Mouse (Mus musculus) embryonic fibroblast, embryonic 13.5 days (primary cell): Measurements from ENCODE around the gene Nav2.

Experiments used
- CTCF ChIP-seq: IDR thresholded peaks from 2 replicates; pipeline ENCODE4 v1.5.1; 2011; ENCODE audit warnings: mild to moderate bottlenecking, control low read depth, low read length, moderate library complexity, borderline replicate concordance; ENCODE audit not compliant: insufficient read depth
- POLR2A ChIP-seq: IDR thresholded peaks from 2 replicates; pipeline ENCODE4 v1.6.1; 2011; ENCODE audit warnings: low read depth, mild to moderate bottlenecking, control low read depth, low read length, moderate library complexity

GRCm38 (mm10) chr7:48881486-48881885 is 27.0 kb upstream of the Nav2 start, which contains the start of gene E2f8:
- TF ChIP-seq CTCF (no peak), POLR2A (no peak)
